Mouse (Mus musculus): ENCODE measurements around the gene Dlg3. TPM values are rescaled to one million over a fixed set of nuclear protein-coding genes. Genes with fewer than 3 reads are reported as not detected.

The Dlg3 gene
- polyA plus RNA-seq (2014; fragmentation: Illumina TruSeq; extraction: RNeasy Lipid Tissue Mini Kit (QIAGEN cat#74804)), result 40.5 TPM

DNA sequence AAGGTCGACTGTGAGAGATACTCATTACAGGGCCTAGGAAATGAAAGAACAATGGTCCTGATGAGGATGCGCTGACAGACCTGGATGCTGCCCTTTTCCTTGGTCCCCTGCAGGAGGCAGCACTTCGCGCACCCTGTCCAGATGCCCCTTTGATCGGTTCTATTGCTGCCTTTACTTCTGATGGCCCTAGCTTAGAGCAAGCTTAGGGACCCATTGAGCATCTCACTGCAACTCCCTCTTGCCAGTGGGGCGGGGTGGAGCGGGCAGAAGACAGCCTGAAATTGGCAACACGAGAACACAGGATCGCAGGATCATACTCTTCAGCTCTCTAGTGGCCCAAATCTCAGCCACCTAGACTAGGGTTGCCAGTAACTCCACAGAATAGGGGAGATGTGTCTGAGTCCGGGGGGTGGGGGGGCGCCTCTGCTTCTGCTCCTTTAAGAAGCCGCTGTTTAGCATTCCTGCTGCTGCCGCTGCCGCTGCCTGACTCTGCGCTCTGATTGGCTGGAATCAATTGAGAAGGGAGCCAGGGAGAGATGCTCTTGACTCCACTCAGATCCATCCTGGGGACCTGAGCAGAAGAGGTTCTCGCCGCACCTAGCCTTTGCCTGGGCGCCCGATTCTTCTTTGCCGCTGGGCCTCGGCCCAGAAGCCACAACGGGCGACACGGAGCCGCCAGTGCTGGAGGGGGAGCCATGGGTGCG, at the start of gene Dlg3:
Dlg3 (plus strand) TSS at position 542 of the 704 bp plus-strand sequence.

DNA sequence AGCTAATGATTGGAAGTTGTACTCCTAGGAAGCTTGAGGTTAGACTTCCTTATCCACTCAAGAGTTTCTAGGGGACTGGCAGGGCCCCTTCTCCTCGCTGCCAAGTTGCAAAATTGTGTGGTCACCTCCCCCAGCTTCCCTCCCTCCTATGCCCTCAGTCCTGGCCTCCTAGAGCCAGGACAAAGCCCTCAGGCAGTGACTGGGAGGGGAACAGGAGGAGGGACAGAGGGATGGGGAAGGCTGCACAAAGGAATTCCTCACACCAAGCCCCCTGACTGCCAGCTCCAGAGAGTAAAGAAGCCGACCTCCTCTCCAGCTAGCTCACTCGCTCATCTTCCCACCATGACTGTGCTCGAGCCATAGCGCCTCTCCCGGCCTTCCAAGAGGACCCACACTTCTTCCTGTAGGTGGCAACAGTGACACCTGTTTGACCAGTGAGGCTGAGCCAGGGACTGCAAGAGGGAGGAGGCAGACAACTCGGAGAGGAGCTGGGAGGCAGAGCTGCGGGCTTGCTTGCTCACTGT, 37.8 kb upstream of the Dlg3 start, which contains the start of gene Gdpd2:
Gdpd2 (plus strand) TSS at position 209 of the 524 bp plus-strand sequence.

Other genes with a start within 250 kb of the Dlg3 start
- gene Dgat2l6, start 242.9 kb upstream of the Dlg3 start, polyA plus RNA-seq (2014; fragmentation: Illumina TruSeq; extraction: RNeasy Lipid Tissue Mini Kit (QIAGEN cat#74804)), result not detected
- gene Awat1, start 195.5 kb upstream of the Dlg3 start, polyA plus RNA-seq (2014; fragmentation: Illumina TruSeq; extraction: RNeasy Lipid Tissue Mini Kit (QIAGEN cat#74804)), result not detected
- gene P2ry4, start 172.9 kb upstream of the Dlg3 start, polyA plus RNA-seq (2014; fragmentation: Illumina TruSeq; extraction: RNeasy Lipid Tissue Mini Kit (QIAGEN cat#74804)), result not detected
- not detected for gene Arr3, start 162.2 kb upstream of the Dlg3 start, polyA plus RNA-seq (2014; fragmentation: Illumina TruSeq; extraction: RNeasy Lipid Tissue Mini Kit (QIAGEN cat#74804))
- 18.0 TPM for gene Kif4, start 142.0 kb upstream of the Dlg3 start, polyA plus RNA-seq (2014; fragmentation: Illumina TruSeq; extraction: RNeasy Lipid Tissue Mini Kit (QIAGEN cat#74804))
- 63.1 TPM for gene Pdzd11, start 141.2 kb upstream of the Dlg3 start, polyA plus RNA-seq (2014; fragmentation: Illumina TruSeq; extraction: RNeasy Lipid Tissue Mini Kit (QIAGEN cat#74804))
- gene Gdpd2, start 37.8 kb upstream of the Dlg3 start, polyA plus RNA-seq (2014; fragmentation: Illumina TruSeq; extraction: RNeasy Lipid Tissue Mini Kit (QIAGEN cat#74804)), result 27.9 TPM

Data from ovary, adult 10 weeks (tissue).